Mouse (Mus musculus) limb, embryonic 15.5 days (tissue): ENCODE measurements around the gene Vps13c. TPM values are rescaled to one million over a fixed set of nuclear protein-coding genes. Genes with fewer than 3 reads are reported as not detected.

ENCODE experiments used
- ATAC-seq: fragments of 200-750 bp; cut with Nextera tagmentation; 2 replicates; pipeline ENCODE4 v1.8.0; 2017; ENCODE audit warnings: low read depth, moderate TSS enrichment; ENCODE audit not compliant: insufficient number of reproducible peaks, low FRiP score, low TSS enrichment
- H3K27ac ChIP-seq: fragments of 300-500 bp; sonication (generic); 2 replicates; pipeline ENCODE4 v1.5.1; 2015; ENCODE audit warnings: moderate library complexity, mild to moderate bottlenecking, inconsistent platforms
- H3K27me3 ChIP-seq: fragments of 300-500 bp; sonication (generic); 2 replicates; pipeline ENCODE4 v1.6.1; 2015; ENCODE audit warnings: inconsistent platforms
- H3K36me3 ChIP-seq: fragments of 300-500 bp; sonication (generic); 2 replicates; pipeline ENCODE4 v1.6.1; 2015; ENCODE audit warnings: inconsistent platforms
- H3K4me1 ChIP-seq: fragments of 300-500 bp; sonication (generic); 2 replicates; pipeline ENCODE4 v1.6.1; 2015; ENCODE audit warnings: inconsistent platforms
- H3K4me2 ChIP-seq: fragments of 300-500 bp; sonication (generic); 2 replicates; pipeline ENCODE4 v1.6.1; 2015; ENCODE audit warnings: mild to moderate bottlenecking, inconsistent platforms
- H3K4me3 ChIP-seq: fragments of 300-500 bp; sonication (generic); 2 replicates; pipeline ENCODE4 v1.5.1; 2015; ENCODE audit warnings: mild to moderate bottlenecking, inconsistent platforms
- H3K9ac ChIP-seq: fragments of 300-500 bp; sonication (generic); 2 replicates; pipeline ENCODE4 v1.6.1; 2015; ENCODE audit warnings: inconsistent platforms
- H3K9me3 ChIP-seq: fragments of 300-500 bp; sonication (generic); 2 replicates; pipeline ENCODE4 v1.6.1; 2016; ENCODE audit warnings: inconsistent platforms
- WGBS: fragments of 180-500 bp; shearing (Covaris S2); methylation state at CpG from one replicate; pipeline ENCODE4 v1.1.7; 2015; 5-methylcytosine and 5-hydroxymethylcytosine counted together
- polyA plus RNA-seq: library from polyadenylated mRNA; unstranded; fragments of >200 nt; fragmentation: Nextera tagmentation; extraction: Ambion mirVana; gene quantifications from 2 replicates; pipeline ENCODE4 v1.2.1, GENCODE M21; 2015

Vps13c gene
- polyA plus RNA-seq, 1 experiment from 2014 or later, result 3.6 TPM

DNA sequence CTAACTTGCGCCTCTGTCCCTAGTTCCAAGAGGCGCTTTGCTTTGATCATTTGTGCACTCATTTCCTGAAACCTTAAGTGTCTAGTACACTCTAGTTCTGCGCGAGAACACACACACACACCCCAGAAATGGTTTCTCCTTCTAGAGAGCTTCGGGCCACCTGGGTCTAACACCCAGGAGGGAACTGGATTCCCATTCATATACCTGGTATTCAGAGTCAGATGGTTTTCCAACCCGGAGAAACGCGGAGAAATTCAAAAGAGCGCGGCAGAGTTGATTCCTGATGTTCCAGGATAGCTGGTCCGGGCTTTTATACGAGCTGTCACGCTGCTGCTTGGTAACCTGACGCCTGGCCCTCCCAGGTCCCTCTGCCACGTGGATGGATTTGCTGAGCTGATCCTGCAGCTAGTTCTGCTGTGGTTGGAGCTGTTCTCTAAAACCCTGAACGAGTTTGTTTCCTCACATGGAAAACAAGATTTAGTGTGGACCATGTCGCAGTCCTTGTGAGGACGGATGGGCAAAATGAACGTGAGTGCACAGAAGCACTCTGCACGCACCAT lies 8.1 kb upstream of the Vps13c start, which contains the start of gene C2cd4a:
TSS of gene C2cd4a (minus strand) at position 285 of the 560 bp plus-strand sequence.
- Histone ChIP-seq H3K27me3 (peaks cover 43% of the 10 kb centered on the region), H3K27ac (no peak within 1 kb of the TSS), H3K4me1 (peaks cover 18% of the 10 kb centered on the region), H3K4me3 (peak within 1 kb of the TSS; percentile 58), H3K36me3 (no peaks in the 10 kb centered on the region), H3K4me2 (peak within 1 kb of the TSS; percentile 97), H3K9ac (peak within 1 kb of the TSS; percentile 52), H3K9me3 (no peaks in the 10 kb centered on the region)
- ATAC-seq, result no peak
- WGBS, result 2% methylated on average over 20 of the region's 20 CpGs

- Histone ChIP-seq H3K27ac (no peak overlapping the region), H3K4me1 (peaks cover 18% of the 10 kb centered on the region), H3K4me2 (no peak overlapping the region), H3K9me3 (no peaks in the 10 kb centered on the region), H3K27me3 (peaks cover 33% of the 10 kb centered on the region), H3K9ac (no peak overlapping the region), H3K36me3 (no peaks in the 10 kb centered on the region), H3K4me3 (no peak overlapping the region)
- WGBS, result 75% methylated on average over 5 of the region's 5 CpGs
- ATAC-seq, result no peak
Observed at GRCm38 (mm10) chr9:67834535-67834934, 5.7 kb upstream of the Vps13c start.

DNA sequence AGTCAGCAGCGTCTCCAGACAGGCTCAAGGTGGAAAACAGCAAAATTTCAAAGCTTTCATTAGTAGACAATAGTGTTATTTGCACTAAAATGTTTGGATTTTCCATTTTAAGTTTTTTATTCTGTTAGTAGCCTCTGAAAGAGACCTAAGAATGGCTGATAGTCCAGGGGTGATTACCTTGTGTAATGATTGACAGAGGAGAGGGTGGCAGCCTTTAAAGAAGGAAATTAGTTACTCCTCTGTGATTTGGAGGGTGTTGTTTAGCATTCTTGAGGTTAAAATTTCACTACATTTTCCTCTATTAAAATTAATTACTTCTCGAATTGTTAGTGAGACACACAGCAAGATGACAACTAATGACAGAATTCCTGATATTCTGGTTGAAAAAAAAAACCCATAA lies 2.9 kb upstream of the Vps13c start:
- Histone ChIP-seq H3K9me3 (no peaks in the 10 kb centered on the region), H3K36me3 (no peaks in the 10 kb centered on the region), H3K4me2 (no peak overlapping the region), H3K27me3 (0 out of 2 replicates have a peak, but pooled peaks cover 6% of the 10 kb centered on the region), H3K9ac (no peak overlapping the region), H3K4me3 (no peak overlapping the region), H3K27ac (no peak overlapping the region), H3K4me1 (peaks cover 7% of the 10 kb centered on the region; the same call in 1 of the 2 replicates)
- ATAC-seq, result no peak
- WGBS, result 65% methylated on average over 2 of the region's 2 CpGs

DNA sequence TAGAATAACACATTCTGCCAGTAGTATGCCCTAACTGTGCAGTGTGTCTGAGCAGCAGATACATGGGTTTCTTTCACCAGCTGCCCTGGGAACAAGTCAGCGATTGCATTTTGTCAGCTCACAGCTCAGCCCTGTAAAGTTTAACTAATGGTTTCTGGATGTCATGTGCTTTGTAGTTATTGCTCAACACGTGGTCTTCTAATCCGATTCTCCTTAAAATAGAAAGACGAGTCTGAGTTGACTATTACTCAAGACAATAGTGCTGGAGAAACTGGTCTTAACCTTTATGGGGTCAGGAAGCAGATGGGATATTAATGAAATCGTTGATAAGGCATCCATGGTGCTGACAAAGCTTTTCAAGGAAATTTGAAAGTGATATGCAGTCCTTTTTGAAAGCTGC lies 2.6 kb downstream of the Vps13c start:
- no peak for ATAC-seq
- Histone ChIP-seq H3K36me3 (no peaks in the 10 kb centered on the region), H3K4me3 (no peak overlapping the region), H3K27ac (no peak overlapping the region), H3K4me2 (no peak overlapping the region), H3K27me3 (no peaks in the 10 kb centered on the region), H3K9me3 (no peaks in the 10 kb centered on the region), H3K9ac (no peak overlapping the region), H3K4me1 (0 out of 2 replicates have a peak, but pooled peaks cover 10% of the 10 kb centered on the region)
- 29% methylated on average over 5 of the region's 5 CpGs for WGBS

GRCm38 (mm10) chr9:67845012-67845411 lies 4.8 kb downstream of the Vps13c start:
- no peak overlapping the region for H3K9ac ChIP-seq
- H3K27ac ChIP-seq, result no peak overlapping the region
- no peak overlapping the region for H3K4me3 ChIP-seq
- ATAC-seq, result no peak
- WGBS, result 58% methylated on average over 4 of the region's 4 CpGs
- no peak overlapping the region for H3K4me2 ChIP-seq
- no peaks in the 10 kb centered on the region for H3K9me3 ChIP-seq
- H3K27me3 ChIP-seq, result no peaks in the 10 kb centered on the region
- no peaks in the 10 kb centered on the region for H3K36me3 ChIP-seq
- 0 out of 2 replicates have a peak, but pooled peaks cover 10% of the 10 kb centered on the region for H3K4me1 ChIP-seq

DNA sequence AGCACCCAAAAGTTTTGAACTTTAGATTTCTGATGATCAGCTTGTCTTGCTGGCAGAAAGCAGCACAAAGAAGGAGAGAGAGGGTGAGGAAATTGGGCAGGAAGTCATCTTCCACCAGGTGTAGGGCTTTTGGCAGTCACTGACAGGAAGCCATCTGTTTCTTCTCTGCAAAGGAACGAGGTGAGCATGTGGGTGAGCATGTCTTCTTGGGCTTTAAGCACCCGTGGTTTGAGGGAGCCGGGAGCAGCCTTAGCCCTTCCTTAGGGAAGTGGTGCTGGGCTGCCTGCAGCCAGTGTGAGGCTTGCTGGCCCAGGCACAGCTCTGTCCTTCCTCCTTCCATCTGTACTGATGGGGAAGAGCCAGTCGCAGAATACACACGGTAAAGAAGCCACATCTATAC lies 5.5 kb downstream of the Vps13c start:
- whole genome bisulfite sequencing, result 58% methylated on average over 5 of the region's 5 CpGs
- no peak overlapping the region for H3K4me3 ChIP-seq
- no peaks in the 10 kb centered on the region for H3K9me3 ChIP-seq
- H3K27me3 ChIP-seq, result no peaks in the 10 kb centered on the region
- 0 out of 2 replicates have a peak, but pooled peaks cover 8% of the 10 kb centered on the region for H3K4me1 ChIP-seq
- no peak overlapping the region for H3K27ac ChIP-seq
- H3K9ac ChIP-seq, result no peak overlapping the region
- H3K36me3 ChIP-seq, result no peaks in the 10 kb centered on the region
- no peak overlapping the region for H3K4me2 ChIP-seq
- no peak for ATAC-seq

DNA sequence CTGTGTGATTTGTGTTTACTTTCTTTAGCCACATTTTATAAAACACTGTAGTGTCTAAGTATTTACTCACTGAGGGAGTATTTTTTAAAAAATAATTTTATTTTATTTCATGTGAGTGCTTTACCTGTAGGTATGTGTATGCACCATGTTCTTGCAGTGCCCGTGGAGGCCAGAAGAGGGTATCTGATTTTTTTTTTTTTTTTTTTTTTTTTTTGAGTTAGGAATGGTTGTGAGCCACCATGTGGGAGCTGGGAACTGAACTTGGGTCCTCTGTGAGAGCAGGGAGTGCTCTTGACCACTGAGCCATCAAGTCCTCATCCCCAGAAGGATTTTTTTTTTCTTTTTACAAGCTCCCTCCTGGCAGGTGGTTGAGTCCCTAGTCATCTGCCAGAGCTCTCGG lies 5.9 kb downstream of the Vps13c start:
- H3K9ac ChIP-seq, result no peak overlapping the region
- H3K27ac ChIP-seq, result no peak overlapping the region
- H3K9me3 ChIP-seq, result no peaks in the 10 kb centered on the region
- H3K27me3 ChIP-seq, result no peaks in the 10 kb centered on the region
- no peaks in the 10 kb centered on the region for H3K36me3 ChIP-seq
- ATAC-seq, result no peak
- no peak overlapping the region for H3K4me3 ChIP-seq
- WGBS, result 90% methylated on average over 2 of the region's 2 CpGs
- no peak overlapping the region for H3K4me2 ChIP-seq
- 0 out of 2 replicates have a peak, but pooled peaks cover 4% of the 10 kb centered on the region for H3K4me1 ChIP-seq

DNA sequence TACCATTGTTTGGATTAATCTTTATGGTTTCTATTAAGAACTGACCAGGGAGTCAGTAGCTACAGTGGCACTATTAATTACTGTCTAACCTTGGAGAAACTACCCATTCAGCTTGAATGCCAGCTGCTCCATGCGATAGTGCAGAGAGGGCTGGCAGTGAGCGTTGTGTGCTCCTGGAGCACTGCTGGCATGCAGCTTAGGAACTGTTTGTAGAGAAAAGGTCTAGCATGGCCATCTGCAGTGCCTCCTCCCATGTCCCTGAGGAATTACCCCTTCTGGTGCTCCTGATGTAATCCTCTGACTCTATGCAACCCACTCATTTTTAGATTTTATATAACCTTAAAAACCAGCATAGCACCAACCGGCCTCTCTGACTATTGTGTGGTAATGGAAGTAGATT lies 7.4 kb downstream of the Vps13c start:
- H3K27me3 ChIP-seq, result no peaks in the 10 kb centered on the region
- no peak overlapping the region for H3K27ac ChIP-seq
- no peak overlapping the region for H3K4me3 ChIP-seq
- ATAC-seq, result no peak
- WGBS, result 82% methylated on average over 3 of the region's 3 CpGs
- H3K36me3 ChIP-seq, result no peaks in the 10 kb centered on the region
- 0 out of 2 replicates have a peak, but pooled peaks cover 3% of the 10 kb centered on the region for H3K4me1 ChIP-seq
- H3K4me2 ChIP-seq, result no peak overlapping the region
- H3K9me3 ChIP-seq, result no peaks in the 10 kb centered on the region
- no peak overlapping the region for H3K9ac ChIP-seq

DNA sequence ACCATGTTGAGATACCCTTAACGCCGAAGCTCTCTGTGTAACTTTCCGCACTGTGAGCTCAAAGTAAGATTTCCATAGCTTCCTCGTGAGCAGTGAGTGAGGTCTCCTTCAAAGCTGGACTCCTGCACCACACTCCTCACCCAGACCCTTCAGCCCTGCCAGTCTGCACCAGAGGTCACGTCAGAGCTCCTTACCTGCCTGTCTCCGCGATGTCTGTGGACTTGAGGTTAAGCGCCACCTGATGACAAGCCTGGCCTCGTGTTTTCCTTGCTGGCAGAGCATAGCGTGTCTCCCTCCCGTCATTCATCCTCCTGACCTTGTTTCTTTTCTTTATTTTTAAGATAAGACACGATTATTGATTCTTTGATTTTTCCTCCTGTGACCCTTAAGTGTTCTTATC lies 9.2 kb downstream of the Vps13c start:
- Histone ChIP-seq H3K4me3 (no peak overlapping the region), H3K27ac (no peak overlapping the region), H3K4me2 (no peak overlapping the region), H3K4me1 (0 out of 2 replicates have a peak, but pooled peaks cover 3% of the 10 kb centered on the region), H3K9ac (no peak overlapping the region), H3K9me3 (no peaks in the 10 kb centered on the region), H3K27me3 (no peaks in the 10 kb centered on the region), H3K36me3 (no peaks in the 10 kb centered on the region)
- WGBS, result 84% methylated on average over 12 of the region's 12 CpGs
- no peak for ATAC-seq

GRCm38 (mm10) chr9:67849846-67850245 lies 9.7 kb downstream of the Vps13c start:
- ATAC-seq, result no peak
- H3K9ac ChIP-seq, result no peak overlapping the region
- H3K4me3 ChIP-seq, result no peak overlapping the region
- H3K4me1 ChIP-seq, result 0 out of 2 replicates have a peak, but pooled peaks cover 3% of the 10 kb centered on the region
- H3K4me2 ChIP-seq, result no peak overlapping the region
- H3K36me3 ChIP-seq, result peaks cover 2% of the 10 kb centered on the region; the same call in 1 of the 2 replicates
- 86% methylated on average over 3 of the region's 3 CpGs for WGBS
- no peak overlapping the region for H3K27ac ChIP-seq
- H3K9me3 ChIP-seq, result no peaks in the 10 kb centered on the region
- no peaks in the 10 kb centered on the region for H3K27me3 ChIP-seq

- ATAC-seq, result no peak
- WGBS, result 81% methylated on average over 4 of the region's 4 CpGs
- Histone ChIP-seq H3K4me1 (no peaks in the 10 kb centered on the region), H3K4me3 (no peak overlapping the region), H3K9me3 (no peaks in the 10 kb centered on the region), H3K36me3 (peaks cover 9% of the 10 kb centered on the region; the same call in 1 of the 2 replicates), H3K9ac (no peak overlapping the region), H3K27me3 (no peaks in the 10 kb centered on the region), H3K27ac (no peak overlapping the region), H3K4me2 (no peak overlapping the region)
Observed at GRCm38 (mm10) chr9:67851150-67851549, 11.0 kb downstream of the Vps13c start.

DNA sequence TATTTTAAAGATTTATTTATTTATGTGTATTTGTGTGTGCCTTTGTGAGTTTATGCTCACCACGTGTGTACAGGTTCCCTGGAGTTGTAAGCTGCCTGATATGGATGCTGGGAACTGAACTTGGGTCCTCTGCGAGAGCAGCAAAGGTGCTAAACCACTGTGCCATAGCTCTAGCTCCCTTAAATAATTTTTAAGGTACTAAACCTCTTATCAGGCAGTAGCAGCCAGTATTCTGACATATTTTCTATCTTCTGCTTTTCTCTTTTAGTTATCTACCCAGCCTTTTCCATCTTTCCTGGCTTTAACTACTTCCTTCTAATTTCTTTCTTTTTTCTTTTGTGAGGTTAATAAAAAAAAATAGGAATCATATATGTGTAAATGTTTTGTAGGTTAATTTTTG lies 20.1 kb downstream of the Vps13c start:
- H3K9me3 ChIP-seq, result no peaks in the 10 kb centered on the region
- H3K4me2 ChIP-seq, result no peak overlapping the region
- H3K4me1 ChIP-seq, result no peaks in the 10 kb centered on the region
- no peaks in the 10 kb centered on the region for H3K27me3 ChIP-seq
- peaks cover 17% of the 10 kb centered on the region for H3K36me3 ChIP-seq
- 86% methylated on average over 2 of the region's 2 CpGs for whole genome bisulfite sequencing
- H3K9ac ChIP-seq, result no peak overlapping the region
- H3K27ac ChIP-seq, result no peak overlapping the region
- no peak for ATAC-seq
- no peak overlapping the region for H3K4me3 ChIP-seq
